Mouse (Mus musculus) cerebellum, adult 9-11 months (tissue): ENCODE data around the gene Tceanc.
A peak's percentile ranks its signal among the peaks of the same experiment; 100 is the strongest.

ENCODE experiments used
- DNase-seq: peaks from one replicate; pipeline ENCODE4 v3.0.0; 2022

Gene Tceanc

GRCm38 (mm10) chrX:166479365-166479983 lies 38.9 kb downstream of the Tceanc start, which contains the start of gene Rab9:
Rab9 (minus strand) TSS chrX:166479867.
- DNase-seq, result peak; percentile 92

- no peak for DNase-seq
Measured at GRCm38 (mm10) chrX:166478631-166479364, 39.6 kb downstream of the Tceanc start.

GRCm38 (mm10) chrX:166477393-166477792 lies 41.0 kb downstream of the Tceanc start:
- no peak for DNase-seq

GRCm38 (mm10) chrX:166472612-166473011 lies 45.8 kb downstream of the Tceanc start:
- no peak for DNase-seq

- DNase-seq, result no peak
Measured at GRCm38 (mm10) chrX:166468321-166468720, 50.0 kb downstream of the Tceanc start.

GRCm38 (mm10) chrX:166455525-166455924 lies 62.8 kb downstream of the Tceanc start:
- no peak for DNase-seq

DNA sequence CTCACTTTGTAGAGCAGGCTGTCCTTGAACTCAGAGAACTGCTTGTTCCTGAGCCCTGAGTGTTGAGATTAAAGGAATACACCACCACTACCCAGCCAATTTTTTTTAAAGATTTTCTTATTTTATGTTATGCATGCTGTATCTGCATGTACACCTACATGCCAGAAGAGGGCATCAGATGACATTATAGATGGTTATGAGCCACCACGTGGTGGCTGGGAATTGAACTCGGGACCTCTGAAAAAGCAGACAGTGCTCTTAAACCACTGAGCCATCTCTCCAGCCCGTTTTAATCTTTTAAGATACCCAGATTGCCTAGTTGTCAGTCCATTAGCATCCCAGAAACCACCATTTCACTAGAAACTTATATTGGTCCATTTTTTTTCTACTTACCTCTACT lies 64.0 kb downstream of the Tceanc start:
- no peak for DNase-seq

- no peak for DNase-seq
Measured at GRCm38 (mm10) chrX:166453532-166453931, 64.8 kb downstream of the Tceanc start.
